Mouse (Mus musculus): ENCODE results near the gene Gsta2.
"Not testable (repeated sequence)": the region's sequence is repeated elsewhere in the genome, so short reads cannot be mapped to it uniquely, and the experiment has no call there.

DNA sequence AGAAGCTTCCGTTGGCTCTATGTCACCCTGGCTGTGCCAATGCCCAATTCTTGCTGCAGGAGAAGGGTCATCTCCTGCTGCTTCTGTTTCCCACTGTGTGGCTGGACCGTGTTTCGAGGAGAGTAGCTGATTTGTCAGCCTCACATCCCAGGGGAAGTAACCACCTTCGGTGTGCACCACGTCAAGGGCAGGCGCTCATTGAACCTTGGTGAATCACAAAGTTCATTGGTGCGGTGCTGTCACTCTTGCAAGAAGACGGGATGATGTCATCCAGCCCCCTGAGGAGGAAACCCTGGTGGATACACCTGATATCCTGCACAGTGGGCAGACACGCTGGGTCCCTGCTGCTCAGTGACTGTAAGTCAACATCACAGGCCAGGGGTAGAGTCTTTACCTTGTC lies 12.5 kb downstream of the Gsta2 start:
- TF ChIP-seq CTCF (IDR thresholded peaks at IDR 0.05; ENCODE audit: low read depth, low read length); POLR2A (IDR thresholded peaks at IDR 0.05; ENCODE audit: borderline replicate concordance, low read depth, low read length): not testable (repeated sequence)
